Mouse (Mus musculus) forebrain, postnatal 0 days (tissue): ENCODE measurements around the gene Adra2b. TPM values are rescaled to one million over a fixed set of nuclear protein-coding genes. Genes with fewer than 3 reads are reported as not detected.

Source experiments
- ATAC-seq: fragments of 200-750 bp; cut with Nextera tagmentation; 2 replicates; pipeline ENCODE4 v1.8.0; 2017; ENCODE audit warnings: mild to moderate bottlenecking, moderate library complexity
- DNase-seq: peaks from one replicate; pipeline ENCODE4 v3.0.0-alpha.2; 2015
- H3K27ac ChIP-seq: fragments of 300-500 bp; sonication (generic); 2 replicates; pipeline ENCODE4 v1.5.1; 2014; ENCODE audit warnings: low read depth, mild to moderate bottlenecking, antibody characterized with exemption, low read length, moderate library complexity, mixed read lengths
- H3K27me3 ChIP-seq: fragments of 300-500 bp; sonication (generic); 2 replicates; pipeline ENCODE4 v1.6.1; 2014; ENCODE audit warnings: mild to moderate bottlenecking, low read length, mixed read lengths; ENCODE audit not compliant: insufficient read depth
- H3K36me3 ChIP-seq: fragments of 300-500 bp; sonication (generic); 2 replicates; pipeline ENCODE4 v1.6.1; 2014; ENCODE audit warnings: mild to moderate bottlenecking, moderate library complexity; ENCODE audit not compliant: insufficient read depth
- H3K4me1 ChIP-seq: fragments of 300-500 bp; sonication (generic); 2 replicates; pipeline ENCODE4 v1.6.1; 2014; ENCODE audit warnings: antibody characterized with exemption; ENCODE audit not compliant: insufficient read depth
- H3K4me2 ChIP-seq: fragments of 300-500 bp; sonication (generic); 2 replicates; pipeline ENCODE4 v1.6.1; 2014; ENCODE audit warnings: low read depth, mild to moderate bottlenecking, moderate library complexity
- H3K4me3 ChIP-seq: fragments of 300-500 bp; sonication (generic); 2 replicates; pipeline ENCODE4 v1.5.1; 2014; ENCODE audit warnings: low read depth, low read length, mixed read lengths
- H3K9ac ChIP-seq: fragments of 300-500 bp; sonication (generic); 2 replicates; pipeline ENCODE4 v1.6.1; 2014; ENCODE audit warnings: mild to moderate bottlenecking
- H3K9me3 ChIP-seq: fragments of 300-500 bp; sonication (generic); 2 replicates; pipeline ENCODE4 v1.6.1; 2016; ENCODE audit warnings: low read length
- CTCF ChIP-seq: sonication (generic); IDR thresholded peaks from 2 replicates; pipeline ENCODE4 v1.5.1; 2016; ENCODE audit warnings: antibody characterized with exemption, control low read depth, low read depth
- WGBS: fragments of 180-500 bp; shearing (Covaris S2); extraction: QIAGEN DNeasy Blood & Tissue Kit; methylation state at CpG from one replicate; pipeline ENCODE4 v1.1.7; 2014; 5-methylcytosine and 5-hydroxymethylcytosine counted together
- polyA plus RNA-seq: library from polyadenylated mRNA; unstranded; fragments of >200 nt; fragmentation: Nextera tagmentation; extraction: Ambion mirVana; gene quantifications from 2 replicates; pipeline ENCODE4 v1.2.1, GENCODE M21; 2015
- total RNA-seq: library from RNA; depleted of rRNA; stranded (reverse); fragments of >200 nt; gene quantifications from 2 replicates; pipeline ENCODE4 v1.2.3, GENCODE M21; 2014; rRNA removed

The Adra2b gene
- total and polyA plus RNA-seq, 2 experiments from 2014 or later = 0.67 to 0.80 TPM

DNA sequence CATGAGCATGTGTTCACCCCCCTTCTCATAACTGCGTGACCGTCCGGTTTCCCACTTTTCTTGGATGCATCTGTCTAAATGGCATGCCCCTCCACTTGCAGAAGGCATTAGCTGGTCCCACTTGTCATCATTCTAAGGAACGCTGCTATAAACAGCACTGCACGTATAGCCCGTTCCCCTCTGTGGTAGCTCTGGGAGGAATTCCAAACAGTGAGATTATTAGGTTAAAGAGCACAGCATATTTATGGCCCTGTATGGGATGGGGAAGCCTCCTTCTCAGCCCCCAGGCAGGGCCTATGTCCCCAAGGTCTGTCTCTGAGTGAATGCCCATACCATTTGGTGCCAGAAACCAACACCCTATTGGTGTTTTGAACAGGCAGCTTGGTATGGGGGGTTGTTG, 48.1 kb downstream of the Adra2b start:
- ATAC-seq (no peak), DNase-seq (no peak)
- Histone ChIP-seq H3K4me1 (no peaks in the 10 kb centered on the region), H3K27me3 (no peaks in the 10 kb centered on the region), H3K27ac (no peak overlapping the region), H3K36me3 (no peaks in the 10 kb centered on the region), H3K4me3 (no peak overlapping the region), H3K4me2 (no peak overlapping the region), H3K9ac (no peak overlapping the region), H3K9me3 (no peaks in the 10 kb centered on the region)
- 92% methylated on average over 6 of the region's 6 CpGs for WGBS
- no peak for TF ChIP-seq CTCF

DNA sequence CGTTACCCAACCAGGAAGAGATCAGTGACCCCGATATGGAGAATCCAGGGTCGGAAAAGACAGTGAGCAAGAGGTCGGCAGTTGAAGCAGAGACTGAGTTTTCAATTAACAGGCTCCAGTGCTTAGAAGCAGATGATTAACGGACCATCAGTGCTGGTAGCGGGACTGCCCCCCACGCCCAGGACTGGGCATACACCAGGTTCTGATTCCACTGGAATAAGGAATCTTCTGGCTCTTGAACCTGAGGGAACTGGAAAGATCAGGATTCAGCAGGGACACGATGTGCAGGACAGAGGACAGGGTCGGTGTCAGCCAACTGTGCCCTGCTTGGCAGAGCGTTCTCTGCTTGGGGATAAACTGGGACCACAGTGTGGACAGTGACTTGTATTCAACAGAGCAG, 52.8 kb downstream of the Adra2b start:
- Histone ChIP-seq H3K9me3 (no peaks in the 10 kb centered on the region), H3K27ac (no peak overlapping the region), H3K4me3 (no peak overlapping the region), H3K4me2 (no peak overlapping the region), H3K4me1 (no peaks in the 10 kb centered on the region), H3K9ac (no peak overlapping the region), H3K27me3 (no peaks in the 10 kb centered on the region), H3K36me3 (no peaks in the 10 kb centered on the region)
- WGBS = 78% methylated on average over 10 of the region's 10 CpGs
- ATAC-seq (no peak), DNase-seq (no peak)
- no peak for TF ChIP-seq CTCF

DNA sequence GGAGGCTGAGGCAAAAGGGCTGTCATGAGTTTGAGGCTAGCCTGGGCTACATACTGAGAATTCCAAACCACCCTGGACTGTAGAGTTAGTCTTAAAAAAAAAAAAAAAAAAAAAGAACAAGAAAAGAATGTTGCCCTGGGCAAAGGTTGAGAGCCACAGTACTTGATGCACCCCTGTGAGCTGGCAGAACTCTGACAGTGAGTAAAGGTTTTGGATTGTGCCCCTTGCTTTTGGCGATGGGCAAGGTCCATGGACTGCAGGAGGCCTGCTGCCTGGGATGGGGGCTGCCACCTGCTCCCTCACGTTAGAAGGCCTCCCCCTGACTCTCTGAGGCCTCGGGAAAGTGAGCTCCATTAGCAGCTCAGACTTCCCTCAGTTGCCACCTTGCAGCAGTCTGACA, 53.7 kb downstream of the Adra2b start:
- Histone ChIP-seq H3K4me3 (no peak overlapping the region), H3K36me3 (no peaks in the 10 kb centered on the region), H3K27ac (no peak overlapping the region), H3K9me3 (no peaks in the 10 kb centered on the region), H3K4me2 (no peak overlapping the region), H3K4me1 (no peaks in the 10 kb centered on the region), H3K27me3 (no peaks in the 10 kb centered on the region), H3K9ac (no peak overlapping the region)
- 59% methylated on average over 3 of the region's 3 CpGs for WGBS
- ATAC-seq (no peak), DNase-seq (no peak)
- no peak for TF ChIP-seq CTCF

Other genes with a start within 250 kb of the Adra2b start
- 8.0 and 10.9 TPM in 2 replicates for gene Ncaph, start 229.3 kb upstream of the Adra2b start, total RNA-seq
- gene Ncaph, start 229.3 kb upstream of the Adra2b start, polyA plus RNA-seq = 10.8 and 11.0 TPM in 2 replicates
- 11.0 and 16.9 TPM in 2 replicates for gene Itpripl1, start 219.8 kb upstream of the Adra2b start, total RNA-seq
- 15.5 and 16.0 TPM in 2 replicates for gene Itpripl1, start 219.8 kb upstream of the Adra2b start, polyA plus RNA-seq
- 0.48 and 0.62 TPM in 2 replicates for gene 1810024B03Rik, start 154.9 kb upstream of the Adra2b start, total RNA-seq
- 0.96 and 1.7 TPM in 2 replicates for gene 1810024B03Rik, start 154.9 kb upstream of the Adra2b start, polyA plus RNA-seq
- 88.8 and 111 TPM in 2 replicates for gene Snrnp200, start 154.8 kb upstream of the Adra2b start, total RNA-seq
- 27.8 and 32.6 TPM in 2 replicates for gene Snrnp200, start 154.8 kb upstream of the Adra2b start, polyA plus RNA-seq
- 32.8 and 50.3 TPM in 2 replicates for gene Ciao1, start 115.4 kb upstream of the Adra2b start, total RNA-seq
- 27.8 and 33.1 TPM in 2 replicates for gene Ciao1, start 115.4 kb upstream of the Adra2b start, polyA plus RNA-seq
- gene Tmem127, start 115.3 kb upstream of the Adra2b start, total RNA-seq = 85.2 and 94.4 TPM in 2 replicates
- 61.6 and 74.6 TPM in 2 replicates for gene Tmem127, start 115.3 kb upstream of the Adra2b start, polyA plus RNA-seq
- 178 and 203 TPM in 2 replicates for gene Stard7, start 93.0 kb upstream of the Adra2b start, total RNA-seq
- gene Stard7, start 93.0 kb upstream of the Adra2b start, polyA plus RNA-seq = 89.3 and 110 TPM in 2 replicates
- gene Dusp2, start 27.0 kb upstream of the Adra2b start, total RNA-seq = 10.0 and 13.9 TPM in 2 replicates
- 19.1 and 20.2 TPM in 2 replicates for gene Dusp2, start 27.0 kb upstream of the Adra2b start, polyA plus RNA-seq
- gene Astl, start 24.6 kb upstream of the Adra2b start, total RNA-seq = not detected in 2 replicates
- not detected in 2 replicates for gene Astl, start 24.6 kb upstream of the Adra2b start, polyA plus RNA-seq
- 0.38 TPM in 1 of 2 replicates, not detected in the other for gene Gpat2, start 62.0 kb downstream of the Adra2b start, total RNA-seq
- gene Gpat2, start 62.0 kb downstream of the Adra2b start, polyA plus RNA-seq = 0.06 and 0.11 TPM in 2 replicates
- gene Fahd2a, start 81.4 kb downstream of the Adra2b start, total RNA-seq = 26.3 and 28.8 TPM in 2 replicates
- gene Fahd2a, start 81.4 kb downstream of the Adra2b start, polyA plus RNA-seq = 27.1 and 27.4 TPM in 2 replicates
- 27.8 and 31.2 TPM in 2 replicates for gene Kcnip3, start 158.9 kb downstream of the Adra2b start, total RNA-seq
- 15.8 and 20.1 TPM in 2 replicates for gene Kcnip3, start 158.9 kb downstream of the Adra2b start, polyA plus RNA-seq
- not detected in 2 replicates for gene Prom2, start 178.3 kb downstream of the Adra2b start, total RNA-seq
- gene Prom2, start 178.3 kb downstream of the Adra2b start, polyA plus RNA-seq = 0.04 TPM in 1 of 2 replicates, not detected in the other
- gene Zfp661, start 223.9 kb downstream of the Adra2b start, total RNA-seq = 7.4 and 8.2 TPM in 2 replicates
- gene Zfp661, start 223.9 kb downstream of the Adra2b start, polyA plus RNA-seq = 4.1 and 5.0 TPM in 2 replicates
- gene Mrps5, start 224.0 kb downstream of the Adra2b start, total RNA-seq = 65.9 and 85.2 TPM in 2 replicates
- gene Mrps5, start 224.0 kb downstream of the Adra2b start, polyA plus RNA-seq = 142 and 159 TPM in 2 replicates